Comparison of ENCODE assay signal across 8 mouse cellular contexts in the genomic region with DNA sequence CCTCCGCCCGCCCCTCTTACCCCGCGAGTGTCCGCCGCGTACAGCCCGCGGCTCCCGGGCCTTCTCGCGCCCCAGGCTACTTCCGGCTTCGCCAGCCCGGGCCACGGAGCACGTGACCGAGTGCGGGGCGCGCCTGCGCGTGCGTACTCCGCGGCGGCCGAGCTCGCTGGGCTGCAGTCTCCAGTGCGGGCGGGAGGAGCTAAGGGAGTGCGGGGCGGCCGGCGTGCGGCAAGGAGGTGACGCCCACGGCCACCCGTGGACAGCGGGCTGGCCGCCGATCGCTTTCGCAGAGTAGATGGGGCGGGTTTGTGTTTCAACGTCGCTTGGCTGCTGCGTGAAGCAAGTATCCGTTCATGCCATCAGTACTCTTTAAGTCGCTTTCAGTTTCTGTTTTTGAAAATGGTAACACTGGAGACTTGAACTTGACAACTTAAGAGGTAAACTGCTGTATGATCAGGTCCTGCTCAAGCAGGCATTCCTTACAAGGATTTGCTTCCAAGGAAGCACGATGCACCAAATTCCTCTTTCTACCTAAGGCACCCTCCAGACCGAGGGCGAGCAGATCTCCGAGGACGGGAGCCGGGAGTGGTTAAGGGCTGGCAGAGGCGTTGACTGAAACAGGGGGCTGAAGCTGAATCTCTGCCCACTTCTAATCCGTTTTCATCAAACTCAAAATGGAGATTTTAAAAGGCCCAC. TPM values are rescaled to one million over a fixed set of nuclear protein-coding genes. Genes with fewer than 3 reads are reported as not detected.
A peak's percentile ranks its signal among the peaks of the same experiment; 100 is the strongest.
DNase-seq lines count a peak whose midpoint lies in the region; ATAC-seq and TF ChIP-seq lines count a peak whose summit lies in the region.

A gene (minus strand): TSS at position 113 of the 696 bp plus-strand sequence.

- DNase-seq in B cell, adult 2 months = peak; percentile 93 to 95
- DNase-seq in brain, adult 2 months (ENCODE audit: low read depth, low spot score) = peak; percentile 97
- DNase-seq in kidney, postnatal 0 days (ENCODE audit: low spot score) = peak; percentile 95
- peak; percentile 88 for DNase-seq in liver, embryonic 11.5 days (ENCODE audit: low spot score)
- peak; percentile 94 for DNase-seq in naive thymus-derived CD4-positive, alpha-beta T cell, adult 2 months (ENCODE audit: low read depth)

- WGBS in heart, embryonic 11.5 days (ENCODE audit: insufficient replicate concordance) = under 1% methylated on average over 56 of the region's 58 CpGs
- under 1% methylated on average over 58 of the region's 58 CpGs for WGBS in kidney, postnatal 0 days
- WGBS in liver, embryonic 11.5 days = under 1% methylated on average over 53 of the region's 58 CpGs
- WGBS in stomach, embryonic 14.5 days = under 1% methylated on average over 56 of the region's 58 CpGs

- peak within 1 kb of the TSS; percentile 90 for H3K9ac ChIP-seq in heart, embryonic 11.5 days (ENCODE audit: low read depth, low read length)
- H3K9ac ChIP-seq in kidney, postnatal 0 days (ENCODE audit: low read depth, low read length) = peak within 1 kb of the TSS; percentile 91
- peak within 1 kb of the TSS; percentile 90 for H3K9ac ChIP-seq in liver, embryonic 11.5 days (ENCODE audit: low read depth, low read length)
- peak within 1 kb of the TSS; percentile 95 for H3K9ac ChIP-seq in stomach, embryonic 14.5 days (replicated peaks; ENCODE audit: low read depth, low read length)

- H3K27ac ChIP-seq in heart, embryonic 11.5 days (ENCODE audit: low read depth, low read length) = peak within 1 kb of the TSS; percentile 86
- peak within 1 kb of the TSS; percentile 89 for H3K27ac ChIP-seq in kidney, postnatal 0 days
- H3K27ac ChIP-seq in liver, embryonic 11.5 days (ENCODE audit: low read depth, low read length) = peak within 1 kb of the TSS; percentile 73
- peak within 1 kb of the TSS; percentile 74 for H3K27ac ChIP-seq in stomach, embryonic 14.5 days (ENCODE audit: low read length)

- peaks cover 8% of the 10 kb centered on the region for H3K4me1 ChIP-seq in heart, embryonic 11.5 days (ENCODE audit: control insufficient read depth, insufficient read depth, low read length)
- H3K4me1 ChIP-seq in kidney, postnatal 0 days (replicated peaks; ENCODE audit: insufficient read depth, low read length) = no peaks in the 10 kb centered on the region; the same call in 1 of the 2 replicates
- peaks cover 10% of the 10 kb centered on the region; the same call in 1 of the 2 replicates for H3K4me1 ChIP-seq in liver, embryonic 11.5 days (replicated peaks; ENCODE audit: control insufficient read depth, insufficient read depth, low read length)
- H3K4me1 ChIP-seq in stomach, embryonic 14.5 days (ENCODE audit: control insufficient read depth, insufficient read depth, low read length) = no peaks in the 10 kb centered on the region

- H3K9me3 ChIP-seq in heart, embryonic 11.5 days (replicated peaks; ENCODE audit: control insufficient read depth, low read length) = no peaks in the 10 kb centered on the region
- no peaks in the 10 kb centered on the region for H3K9me3 ChIP-seq in kidney, postnatal 0 days (replicated peaks; ENCODE audit: low read length)
- H3K9me3 ChIP-seq in liver, embryonic 11.5 days (ENCODE audit: control insufficient read depth, low read length) = no peaks in the 10 kb centered on the region
- no peaks in the 10 kb centered on the region for H3K9me3 ChIP-seq in stomach, embryonic 14.5 days (ENCODE audit: control insufficient read depth, low read depth, low read length)

- ATAC-seq in erythroblast, adult 5-6 weeks (replicated peaks; ENCODE audit: low FRiP score, poor library complexity, severe bottlenecking) = peak; percentile 93
- peak; percentile 95 for ATAC-seq in heart, embryonic 11.5 days (replicated peaks; ENCODE audit: insufficient number of reproducible peaks, low FRiP score, low TSS enrichment)
- ATAC-seq in kidney, postnatal 0 days (replicated peaks; ENCODE audit: low FRiP score, low read depth) = peak; percentile 93
- ATAC-seq in liver, embryonic 11.5 days (replicated peaks; ENCODE audit: low FRiP score) = peak; percentile 97
- ATAC-seq in stomach, embryonic 14.5 days (ENCODE audit: insufficient number of reproducible peaks, insufficient read depth, low FRiP score, low read depth) = peak; percentile 97

- H3K4me3 ChIP-seq in heart, embryonic 11.5 days (ENCODE audit: low read depth, low read length) = peak within 1 kb of the TSS; percentile 94
- H3K4me3 ChIP-seq in kidney, postnatal 0 days (replicated peaks; ENCODE audit: low read depth, low read length) = peak within 1 kb of the TSS; percentile 86
- peak within 1 kb of the TSS; percentile 91 for H3K4me3 ChIP-seq in liver, embryonic 11.5 days (ENCODE audit: low read depth, low read length)
- peak within 1 kb of the TSS; percentile 73 for H3K4me3 ChIP-seq in stomach, embryonic 14.5 days (ENCODE audit: low read depth, low read length)

- no peak for TF ChIP-seq CTCF in kidney, postnatal 0 days (IDR thresholded peaks at IDR 0.05; ENCODE audit: low read depth)

- peaks cover 13% of the 10 kb centered on the region; the same call in 1 of the 2 replicates for H3K36me3 ChIP-seq in heart, embryonic 11.5 days (ENCODE audit: control insufficient read depth, insufficient read depth, low read length)
- H3K36me3 ChIP-seq in kidney, postnatal 0 days (ENCODE audit: insufficient read depth, low read length) = peaks cover 19% of the 10 kb centered on the region
- peaks cover 21% of the 10 kb centered on the region for H3K36me3 ChIP-seq in liver, embryonic 11.5 days (ENCODE audit: control insufficient read depth, insufficient read depth, low read length)
- H3K36me3 ChIP-seq in stomach, embryonic 14.5 days (ENCODE audit: control insufficient read depth, insufficient read depth, low read length) = peaks cover 28% of the 10 kb centered on the region; the same call in 1 of the 2 replicates

- no peaks in the 10 kb centered on the region for H3K27me3 ChIP-seq in heart, embryonic 11.5 days (ENCODE audit: control insufficient read depth, insufficient read depth, low read length)
- no peaks in the 10 kb centered on the region for H3K27me3 ChIP-seq in kidney, postnatal 0 days (ENCODE audit: insufficient read depth, low read length)
- no peaks in the 10 kb centered on the region for H3K27me3 ChIP-seq in liver, embryonic 11.5 days (replicated peaks; ENCODE audit: control insufficient read depth, insufficient read depth, low read length)
- no peaks in the 10 kb centered on the region for H3K27me3 ChIP-seq in stomach, embryonic 14.5 days (ENCODE audit: control insufficient read depth, insufficient read depth, low read length)

- peak within 1 kb of the TSS; percentile 74 for H3K4me2 ChIP-seq in heart, embryonic 11.5 days
- H3K4me2 ChIP-seq in kidney, postnatal 0 days (ENCODE audit: low read length) = peak within 1 kb of the TSS; percentile 67
- H3K4me2 ChIP-seq in liver, embryonic 11.5 days = peak within 1 kb of the TSS; percentile 93
- H3K4me2 ChIP-seq in stomach, embryonic 14.5 days (replicated peaks; ENCODE audit: low read depth, low read length) = peak within 1 kb of the TSS; percentile 72

RNA-seq across cellular contexts. Expression of the gene that starts here (rescaled TPM):
- total RNA-seq in erythroblast, adult 5-6 weeks (2015; ENCODE audit: low replicate concordance) = 57.1 and 60.0 TPM in 2 replicates
- 105 and 141 TPM in 2 replicates for total RNA-seq in erythroblast, adult 5-6 weeks (2017; ENCODE audit: low replicate concordance)
- polyA plus RNA-seq in heart, embryonic 11.5 days (2014; fragmentation: Nextera tagmentation; extraction: Ambion mirVana) = 22.7 and 27.4 TPM in 2 replicates
- polyA plus RNA-seq in kidney, postnatal 0 days (2015; fragmentation: Nextera tagmentation; extraction: Ambion mirVana) = 26.5 TPM in 2 replicates
- polyA plus RNA-seq in liver, embryonic 11.5 days (2014; fragmentation: Nextera tagmentation; extraction: Ambion mirVana) = 32.0 and 32.1 TPM in 2 replicates
- 38.6 and 45.7 TPM in 2 replicates for polyA plus RNA-seq in stomach, embryonic 14.5 days (2014; fragmentation: Nextera tagmentation; extraction: Ambion mirVana)

Comparison
In these comparisons a context has a peak if more than half of its experiments do, and no peak if none do; other contexts are left out.
1. Peak in every context shown above with its lines: DNase-seq, ATAC-seq, H3K4me3 ChIP-seq and H3K27ac ChIP-seq.